Mouse (Mus musculus): ENCODE data around the gene Tmem45b. TPM values are rescaled to one million over a fixed set of nuclear protein-coding genes. Genes with fewer than 3 reads are reported as not detected.

Gene Tmem45b
- polyA plus RNA-seq, 1 experiment from 2014 or later, result 0.18 TPM

GRCm38 (mm10) chr9:31428971-31429370 lies 35.3 kb downstream of the Tmem45b start:
- Histone ChIP-seq H3K36me3 (ENCODE audit: control insufficient read depth, insufficient read depth, low read length) (peaks cover 10% of the 10 kb centered on the region), H3K9me3 (ENCODE audit: control insufficient read depth, low read length) (no peaks in the 10 kb centered on the region), H3K27ac (replicated peaks; ENCODE audit: low read depth, low read length) (no peak overlapping the region), H3K9ac (replicated peaks; ENCODE audit: low read length) (no peak overlapping the region), H3K4me2 (ENCODE audit: low read length) (no peak overlapping the region), H3K4me1 (ENCODE audit: control insufficient read depth, insufficient read depth, low read length) (no peaks in the 10 kb centered on the region), H3K27me3 (ENCODE audit: control insufficient read depth, insufficient read depth, low read length) (no peaks in the 10 kb centered on the region), H3K4me3 (replicated peaks; ENCODE audit: low read depth, low read length) (no peak overlapping the region)
- DNase-seq, result no peak
- WGBS, result 95% methylated on average over 7 of the region's 7 CpGs
- ATAC-seq (ENCODE audit: low FRiP score, low TSS enrichment), result no peak

GRCm38 (mm10) chr9:31422143-31422542 lies 42.1 kb downstream of the Tmem45b start:
- no peaks in the 10 kb centered on the region for H3K9me3 ChIP-seq (ENCODE audit: control insufficient read depth, low read length)
- no peaks in the 10 kb centered on the region for H3K4me1 ChIP-seq (ENCODE audit: control insufficient read depth, insufficient read depth, low read length)
- WGBS, result 94% methylated on average over 5 of the region's 5 CpGs
- no peak overlapping the region for H3K4me2 ChIP-seq (ENCODE audit: low read length)
- H3K9ac ChIP-seq (replicated peaks; ENCODE audit: low read length), result no peak overlapping the region
- no peak for ATAC-seq (ENCODE audit: low FRiP score, low TSS enrichment)
- H3K4me3 ChIP-seq (replicated peaks; ENCODE audit: low read depth, low read length), result no peak overlapping the region
- no peak for DNase-seq
- no peak overlapping the region for H3K27ac ChIP-seq (replicated peaks; ENCODE audit: low read depth, low read length)
- no peaks in the 10 kb centered on the region for H3K27me3 ChIP-seq (ENCODE audit: control insufficient read depth, insufficient read depth, low read length)
- H3K36me3 ChIP-seq (ENCODE audit: control insufficient read depth, insufficient read depth, low read length), result peaks cover 72% of the 10 kb centered on the region

DNA sequence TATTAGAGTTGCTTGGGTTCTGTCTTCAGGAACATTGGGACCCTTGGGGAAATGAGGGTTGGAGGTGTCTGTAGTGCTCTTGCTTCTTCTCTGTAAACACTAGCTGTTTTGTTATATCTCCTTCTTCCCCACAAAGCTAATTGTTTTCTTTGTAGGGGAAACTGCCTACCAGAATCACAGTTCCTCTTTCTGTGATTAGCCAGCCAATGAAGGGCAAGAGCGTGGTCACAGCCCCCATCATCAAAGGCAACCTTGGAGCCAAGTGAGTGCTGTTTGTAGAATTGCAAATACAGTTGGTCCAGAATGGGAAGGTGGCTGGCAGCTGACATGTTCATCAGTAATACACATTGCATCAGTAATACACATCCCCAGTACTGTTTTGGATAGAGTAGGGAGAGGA lies 45.4 kb downstream of the Tmem45b start:
- ATAC-seq (ENCODE audit: low FRiP score, low TSS enrichment) (no peak), DNase-seq (no peak)
- peaks cover 93% of the 10 kb centered on the region for H3K36me3 ChIP-seq (ENCODE audit: control insufficient read depth, insufficient read depth, low read length)
- no peaks in the 10 kb centered on the region for H3K9me3 ChIP-seq (ENCODE audit: control insufficient read depth, low read length)
- no peak overlapping the region for H3K9ac ChIP-seq (replicated peaks; ENCODE audit: low read length)
- H3K27me3 ChIP-seq (ENCODE audit: control insufficient read depth, insufficient read depth, low read length), result no peaks in the 10 kb centered on the region
- H3K4me1 ChIP-seq (ENCODE audit: control insufficient read depth, insufficient read depth, low read length), result no peaks in the 10 kb centered on the region
- H3K4me2 ChIP-seq (ENCODE audit: low read length), result no peak overlapping the region
- H3K4me3 ChIP-seq (replicated peaks; ENCODE audit: low read depth, low read length), result no peak overlapping the region
- WGBS, result 90% methylated on average over 1 of the region's 1 CpGs
- no peak overlapping the region for H3K27ac ChIP-seq (replicated peaks; ENCODE audit: low read depth, low read length)

GRCm38 (mm10) chr9:31412165-31412564 lies 52.1 kb downstream of the Tmem45b start:
- Histone ChIP-seq H3K9ac (replicated peaks; ENCODE audit: low read length) (no peak overlapping the region), H3K27me3 (ENCODE audit: control insufficient read depth, insufficient read depth, low read length) (no peaks in the 10 kb centered on the region), H3K36me3 (ENCODE audit: control insufficient read depth, insufficient read depth, low read length) (peaks cover 93% of the 10 kb centered on the region), H3K4me2 (ENCODE audit: low read length) (no peak overlapping the region), H3K27ac (replicated peaks; ENCODE audit: low read depth, low read length) (no peak overlapping the region), H3K4me1 (ENCODE audit: control insufficient read depth, insufficient read depth, low read length) (no peaks in the 10 kb centered on the region), H3K9me3 (ENCODE audit: control insufficient read depth, low read length) (no peaks in the 10 kb centered on the region), H3K4me3 (replicated peaks; ENCODE audit: low read depth, low read length) (no peak overlapping the region)
- ATAC-seq (ENCODE audit: low FRiP score, low TSS enrichment) (no peak), DNase-seq (no peak)
- 96% methylated on average over 4 of the region's 4 CpGs for WGBS

DNA sequence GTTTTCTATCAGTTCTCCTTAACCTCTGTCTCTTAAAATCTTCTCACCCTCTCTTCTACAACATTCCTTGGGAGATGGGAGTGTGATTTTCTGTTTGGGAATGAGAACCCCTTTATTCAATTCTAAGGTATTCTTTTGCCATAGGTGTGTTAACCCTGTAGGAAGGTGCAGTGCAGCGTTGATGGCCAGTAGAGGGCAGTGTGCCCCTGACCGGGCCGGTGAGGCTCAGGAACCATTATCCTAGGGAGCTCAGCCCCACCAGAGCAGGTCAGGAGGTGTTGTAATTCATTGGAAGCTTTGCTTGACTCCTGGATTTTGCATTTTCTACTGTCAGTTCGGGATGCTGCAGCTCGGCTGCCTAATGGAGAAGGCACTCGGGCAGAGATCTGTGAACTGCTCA lies 59.0 kb downstream of the Tmem45b start:
- no peak overlapping the region for H3K4me2 ChIP-seq (ENCODE audit: low read length)
- H3K9me3 ChIP-seq (ENCODE audit: control insufficient read depth, low read length), result no peaks in the 10 kb centered on the region
- 66% methylated on average over 6 of the region's 6 CpGs for WGBS
- H3K27me3 ChIP-seq (ENCODE audit: control insufficient read depth, insufficient read depth, low read length), result no peaks in the 10 kb centered on the region
- H3K4me3 ChIP-seq (replicated peaks; ENCODE audit: low read depth, low read length), result no peak overlapping the region
- H3K27ac ChIP-seq (replicated peaks; ENCODE audit: low read depth, low read length), result no peak overlapping the region
- peaks cover 83% of the 10 kb centered on the region for H3K36me3 ChIP-seq (ENCODE audit: control insufficient read depth, insufficient read depth, low read length)
- ATAC-seq (ENCODE audit: low FRiP score, low TSS enrichment), result no peak
- DNase-seq, result peak; percentile 36
- H3K4me1 ChIP-seq (ENCODE audit: control insufficient read depth, insufficient read depth, low read length), result no peaks in the 10 kb centered on the region
- no peak overlapping the region for H3K9ac ChIP-seq (replicated peaks; ENCODE audit: low read length)

GRCm38 (mm10) chr9:31404311-31404710 lies 60.0 kb downstream of the Tmem45b start:
- Histone ChIP-seq H3K4me3 (replicated peaks; ENCODE audit: low read depth, low read length) (no peak overlapping the region), H3K4me1 (ENCODE audit: control insufficient read depth, insufficient read depth, low read length) (no peaks in the 10 kb centered on the region), H3K4me2 (ENCODE audit: low read length) (no peak overlapping the region), H3K9ac (replicated peaks; ENCODE audit: low read length) (no peak overlapping the region), H3K36me3 (ENCODE audit: control insufficient read depth, insufficient read depth, low read length) (peaks cover 83% of the 10 kb centered on the region), H3K27me3 (ENCODE audit: control insufficient read depth, insufficient read depth, low read length) (no peaks in the 10 kb centered on the region), H3K9me3 (ENCODE audit: control insufficient read depth, low read length) (no peaks in the 10 kb centered on the region), H3K27ac (replicated peaks; ENCODE audit: low read depth, low read length) (no peak overlapping the region)
- ATAC-seq (ENCODE audit: low FRiP score, low TSS enrichment), result no peak
- DNase-seq, result no peak
- WGBS, result 91% methylated on average over 2 of the region's 2 CpGs

GRCm38 (mm10) chr9:31400441-31400840 lies 63.8 kb downstream of the Tmem45b start:
- Histone ChIP-seq H3K4me2 (ENCODE audit: low read length) (no peak overlapping the region), H3K4me3 (replicated peaks; ENCODE audit: low read depth, low read length) (no peak overlapping the region), H3K9ac (replicated peaks; ENCODE audit: low read length) (no peak overlapping the region), H3K4me1 (ENCODE audit: control insufficient read depth, insufficient read depth, low read length) (no peaks in the 10 kb centered on the region), H3K27ac (replicated peaks; ENCODE audit: low read depth, low read length) (no peak overlapping the region), H3K36me3 (ENCODE audit: control insufficient read depth, insufficient read depth, low read length) (peaks cover 97% of the 10 kb centered on the region), H3K27me3 (ENCODE audit: control insufficient read depth, insufficient read depth, low read length) (no peaks in the 10 kb centered on the region), H3K9me3 (ENCODE audit: control insufficient read depth, low read length) (no peaks in the 10 kb centered on the region)
- DNase-seq, result peak; percentile 84
- ATAC-seq (ENCODE audit: low FRiP score, low TSS enrichment), result no peak
- WGBS, result 65% methylated on average over 4 of the region's 4 CpGs

DNA sequence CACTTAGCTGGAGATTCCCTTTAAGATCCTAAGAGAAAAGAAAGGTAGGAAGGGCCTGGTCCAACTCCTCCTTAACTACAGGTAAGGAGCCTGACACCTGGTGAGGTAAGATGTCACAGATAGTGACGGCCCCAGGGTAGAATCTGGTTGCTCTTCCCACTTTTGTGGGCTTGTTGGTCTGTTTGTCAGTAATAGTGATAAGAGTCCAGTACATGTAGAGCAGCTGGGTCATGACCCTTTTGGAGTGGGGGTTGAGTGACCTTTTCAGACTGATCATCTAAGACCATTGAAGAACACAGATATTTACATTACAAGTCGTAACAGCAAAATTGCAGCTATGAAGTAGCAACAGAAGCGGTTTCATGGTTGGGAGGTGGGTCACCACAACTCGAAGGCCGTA lies 77.1 kb downstream of the Tmem45b start:
- Histone ChIP-seq H3K27me3 (ENCODE audit: control insufficient read depth, insufficient read depth, low read length) (no peaks in the 10 kb centered on the region), H3K36me3 (ENCODE audit: control insufficient read depth, insufficient read depth, low read length) (peaks cover 31% of the 10 kb centered on the region), H3K4me2 (ENCODE audit: low read length) (peak overlapping the region; percentile 86), H3K27ac (replicated peaks; ENCODE audit: low read depth, low read length) (no peak overlapping the region), H3K9me3 (ENCODE audit: control insufficient read depth, low read length) (no peaks in the 10 kb centered on the region), H3K4me3 (replicated peaks; ENCODE audit: low read depth, low read length) (peak overlapping the region; percentile 85), H3K4me1 (ENCODE audit: control insufficient read depth, insufficient read depth, low read length) (peaks cover 14% of the 10 kb centered on the region), H3K9ac (replicated peaks; ENCODE audit: low read length) (0 out of 2 replicates have a peak overlapping the region, but pooled peaks have one; percentile 83)
- ATAC-seq (ENCODE audit: low FRiP score, low TSS enrichment) (no peak), DNase-seq (no peak)
- 97% methylated on average over 5 of the region's 5 CpGs for WGBS

- Histone ChIP-seq H3K36me3 (ENCODE audit: control insufficient read depth, insufficient read depth, low read length) (peaks cover 25% of the 10 kb centered on the region), H3K27me3 (ENCODE audit: control insufficient read depth, insufficient read depth, low read length) (no peaks in the 10 kb centered on the region), H3K4me2 (ENCODE audit: low read length) (peak overlapping the region; percentile 86), H3K9ac (replicated peaks; ENCODE audit: low read length) (peak overlapping the region; percentile 83), H3K4me1 (ENCODE audit: control insufficient read depth, insufficient read depth, low read length) (peaks cover 14% of the 10 kb centered on the region), H3K9me3 (ENCODE audit: control insufficient read depth, low read length) (no peaks in the 10 kb centered on the region), H3K4me3 (replicated peaks; ENCODE audit: low read depth, low read length) (peak overlapping the region; percentile 85), H3K27ac (replicated peaks; ENCODE audit: low read depth, low read length) (peak overlapping the region; percentile 63; the same call in 1 of the 2 replicates)
- WGBS, result 9% methylated on average over 44 of the region's 44 CpGs
- ATAC-seq (ENCODE audit: low FRiP score, low TSS enrichment) (peak; percentile 82), DNase-seq (no peak)
These were observed 77.7 kb downstream of the Tmem45b start for GRCm38 (mm10) chr9:31386368-31387180.
